Mouse (Mus musculus) gastrocnemius, adult 8-10 months (tissue): ENCODE data around the gene Gm27029. TPM values are rescaled to one million over a fixed set of nuclear protein-coding genes. Genes with fewer than 3 reads are reported as not detected.
A peak's percentile ranks its signal among the peaks of the same experiment; 100 is the strongest.
"Not testable (repeated sequence)": the region's sequence is repeated elsewhere in the genome, so short reads cannot be mapped to it uniquely, and the experiment has no call there.

Source experiments
- DNase-seq, 2 experiments: peaks; one replicate each; pipeline ENCODE4 v3.0.0; 2022; ENCODE audit warnings: low spot score in 2 of 2
- total RNA-seq, 4 experiments: library from RNA; stranded (reverse); gene quantifications; 2 replicates each; pipeline ENCODE4 v1.2.4; 2022

Gm27029 gene
- total RNA-seq, 4 experiments from 2014 or later, result 4.4 to 13.0 (median 8.2) TPM

- no peak for DNase-seq
Observed at GRCm38 (mm10) chr11:101457631-101458030, 33.0 kb upstream of the Gm27029 start.

GRCm38 (mm10) chr11:101455627-101456026 is 31.0 kb upstream of the Gm27029 start:
- DNase-seq, result no peak

- DNase-seq, result no peak
Observed at GRCm38 (mm10) chr11:101454702-101455101, 30.1 kb upstream of the Gm27029 start.

- no peak for DNase-seq
Observed at GRCm38 (mm10) chr11:101452093-101452774, 27.6 kb upstream of the Gm27029 start.

GRCm38 (mm10) chr11:101451536-101451935 is 26.9 kb upstream of the Gm27029 start:
- no peak for DNase-seq

- no peak for DNase-seq
Observed at GRCm38 (mm10) chr11:101450394-101450793, 25.8 kb upstream of the Gm27029 start.

GRCm38 (mm10) chr11:101449596-101449995 is 25.0 kb upstream of the Gm27029 start:
- not testable (repeated sequence) for DNase-seq

GRCm38 (mm10) chr11:101448899-101449298 is 24.3 kb upstream of the Gm27029 start:
- DNase-seq, result no peak

- peak; percentile 72 to 75 for DNase-seq
Observed at GRCm38 (mm10) chr11:101448274-101448746, 23.7 kb upstream of the Gm27029 start, which contains the start of gene Ifi35. Ifi35 (plus strand) TSS chr11:101448407.

GRCm38 (mm10) chr11:101447786-101448185 is 23.2 kb upstream of the Gm27029 start:
- DNase-seq, result no peak

GRCm38 (mm10) chr11:101446860-101447259 is 22.3 kb upstream of the Gm27029 start:
- not testable (repeated sequence) for DNase-seq

GRCm38 (mm10) chr11:101446319-101446718 is 21.7 kb upstream of the Gm27029 start:
- no peak for DNase-seq

- no peak for DNase-seq
Observed at GRCm38 (mm10) chr11:101442760-101443159, 18.2 kb upstream of the Gm27029 start.

- peak; percentile 95 to 97 for DNase-seq
Observed at GRCm38 (mm10) chr11:101442127-101442693, 17.6 kb upstream of the Gm27029 start, which contains the start of gene Rpl27. Rpl27 (plus strand) TSS chr11:101442298.

GRCm38 (mm10) chr11:101441450-101442126 is 17.0 kb upstream of the Gm27029 start:
- DNase-seq, result not testable (repeated sequence)

- DNase-seq, result not testable (repeated sequence)
Observed at GRCm38 (mm10) chr11:101438006-101438405, 13.4 kb upstream of the Gm27029 start.

- DNase-seq, result no peak
Observed at GRCm38 (mm10) chr11:101436916-101437315, 12.3 kb upstream of the Gm27029 start.

GRCm38 (mm10) chr11:101435831-101436230 is 11.2 kb upstream of the Gm27029 start:
- no peak for DNase-seq

GRCm38 (mm10) chr11:101433396-101433795 is 8.8 kb upstream of the Gm27029 start:
- DNase-seq, result no peak

- DNase-seq, result no peak
Observed at GRCm38 (mm10) chr11:101431327-101431726, 6.7 kb upstream of the Gm27029 start.

GRCm38 (mm10) chr11:101426165-101426564 is 1.6 kb upstream of the Gm27029 start:
- no peak for DNase-seq
